Mouse (Mus musculus) liver, embryonic 14.5 days (tissue): ENCODE measurements around the gene Arhgef17. TPM values are rescaled to one million over a fixed set of nuclear protein-coding genes. Genes with fewer than 3 reads are reported as not detected.

Experiments
- ATAC-seq: fragments of 200-750 bp; cut with Nextera tagmentation; 2 replicates; pipeline ENCODE4 v1.8.0; 2017; ENCODE audit warnings: moderate number of reproducible peaks, mild to moderate bottlenecking, moderate library complexity; ENCODE audit not compliant: insufficient read depth
- DNase-seq, 3 experiments: peaks; one replicate each; pipeline ENCODE4 v3.0.0-alpha.2; 2012 to 2013; ENCODE audit warnings: low read depth in 3 of 3, low spot score in 3 of 3
- H3K27ac ChIP-seq: fragments of 300-500 bp; sonication (generic); 2 replicates; pipeline ENCODE4 v1.5.1; 2014; ENCODE audit warnings: moderate library complexity, mild to moderate bottlenecking, control low read depth, inconsistent platforms
- H3K27me3 ChIP-seq: fragments of 300-500 bp; sonication (generic); 2 replicates; pipeline ENCODE4 v1.6.1; 2014; ENCODE audit warnings: mild to moderate bottlenecking, low read length, moderate library complexity; ENCODE audit not compliant: control insufficient read depth, insufficient read depth
- H3K36me3 ChIP-seq: fragments of 300-500 bp; sonication (generic); replicated peaks from 2 replicates; pipeline ENCODE4 v1.6.1; 2014; ENCODE audit warnings: low read depth; ENCODE audit not compliant: control insufficient read depth, insufficient read depth
- H3K4me1 ChIP-seq, 2 experiments: fragments of 200-500 bp in 1 of 2; fragments of 300-500 bp in 1 of 2; sonication (generic) in 1 of 2; replicated peaks; 2 replicates each; pipeline ENCODE4 v1.6.1; 2012 to 2014; ENCODE audit warnings: antibody characterized with exemption in 1 of 2, inconsistent platforms in 1 of 2, low read length in 1 of 2; ENCODE audit not compliant: control insufficient read depth in 2 of 2, insufficient read depth in 2 of 2
- H3K4me2 ChIP-seq: fragments of 300-500 bp; sonication (generic); 2 replicates; pipeline ENCODE4 v1.6.1; 2014; ENCODE audit warnings: low read depth, mild to moderate bottlenecking, control low read depth, moderate library complexity
- H3K4me3 ChIP-seq, 2 experiments: fragments of 200-500 bp in 1 of 2; fragments of 300-500 bp in 1 of 2; sonication (generic) in 1 of 2; 2 replicates each; pipeline ENCODE4 v1.5.1; 2012 to 2014; ENCODE audit warnings: low read depth in 2 of 2, low read length in 2 of 2, mild to moderate bottlenecking in 2 of 2, control low read depth in 1 of 2, inconsistent platforms in 1 of 2, moderate library complexity in 1 of 2; ENCODE audit not compliant: insufficient read depth in 1 of 2
- H3K9ac ChIP-seq: fragments of 300-500 bp; sonication (generic); replicated peaks from 2 replicates; pipeline ENCODE4 v1.6.1; 2014; ENCODE audit warnings: mild to moderate bottlenecking, control low read depth, moderate library complexity
- H3K9me3 ChIP-seq: fragments of 300-500 bp; sonication (generic); 2 replicates; pipeline ENCODE4 v1.6.1; 2016; ENCODE audit warnings: low read length, mixed read lengths; ENCODE audit not compliant: control insufficient read depth
- CTCF ChIP-seq: IDR thresholded peaks from 2 replicates; pipeline ENCODE4 v1.5.1; 2016; ENCODE audit warnings: antibody characterized with exemption, low read depth, control low read depth
- EP300 ChIP-seq: IDR thresholded peaks from 2 replicates; pipeline ENCODE4 v1.6.1; 2016; ENCODE audit warnings: antibody characterized with exemption, low read depth
- WGBS: fragments of 180-500 bp; shearing (Covaris S2); extraction: QIAGEN DNeasy Blood & Tissue Kit; methylation state at CpG from one replicate; pipeline ENCODE4 v1.1.7; 2014; ENCODE audit not compliant: insufficient replicate concordance; 5-methylcytosine and 5-hydroxymethylcytosine counted together
- polyA plus RNA-seq, 2 experiments: library from polyadenylated mRNA; depleted of rRNA in 1 of 2; stranded (reverse) in 1 of 2; unstranded in 1 of 2; fragments of >200 nt; fragmentation: Nextera tagmentation in 1 of 2; extraction: Ambion mirVana in 1 of 2; gene quantifications; 2 replicates each; pipeline versions ENCODE4 v1.2.1 to v1.2.3; 2012 to 2014

Gene Arhgef17
- polyA plus RNA-seq, 2 experiments = 0.70 to 1.7 TPM

DNA sequence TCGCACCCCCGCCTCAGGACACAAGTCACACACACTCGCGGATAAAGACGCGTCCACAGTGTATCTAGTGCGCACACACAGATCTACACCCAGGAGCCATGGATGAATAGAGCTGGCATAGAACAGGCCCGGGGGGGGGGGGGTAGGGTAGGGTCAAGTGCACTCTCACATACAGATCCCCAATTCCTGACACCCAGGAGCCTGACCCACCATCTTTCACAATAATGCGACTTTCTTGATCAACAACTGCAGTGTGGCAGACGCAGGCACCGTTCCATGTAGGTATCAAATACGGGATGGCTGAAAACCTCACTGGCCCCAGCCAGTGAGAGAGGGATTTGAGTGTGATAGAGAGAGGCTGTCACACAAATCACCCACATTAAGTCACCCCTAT is 37.1 kb downstream of the Arhgef17 start:
- Histone ChIP-seq H3K4me3 (peak overlapping the region; percentile 30 to 44), H3K27me3 (peaks cover 8% of the 10 kb centered on the region), H3K4me2 (peak overlapping the region; percentile 49), H3K4me1 (no peaks in the 10 kb centered on the region; a peak in 1 of 4 replicates), H3K9ac (no peak overlapping the region), H3K9me3 (no peaks in the 10 kb centered on the region), H3K36me3 (no peaks in the 10 kb centered on the region), H3K27ac (no peak overlapping the region)
- 14% methylated on average over 12 of the region's 12 CpGs for WGBS
- TF ChIP-seq EP300 = no peak
- TF ChIP-seq CTCF = no peak
- ATAC-seq = no peak
- DNase-seq = no peak

DNA sequence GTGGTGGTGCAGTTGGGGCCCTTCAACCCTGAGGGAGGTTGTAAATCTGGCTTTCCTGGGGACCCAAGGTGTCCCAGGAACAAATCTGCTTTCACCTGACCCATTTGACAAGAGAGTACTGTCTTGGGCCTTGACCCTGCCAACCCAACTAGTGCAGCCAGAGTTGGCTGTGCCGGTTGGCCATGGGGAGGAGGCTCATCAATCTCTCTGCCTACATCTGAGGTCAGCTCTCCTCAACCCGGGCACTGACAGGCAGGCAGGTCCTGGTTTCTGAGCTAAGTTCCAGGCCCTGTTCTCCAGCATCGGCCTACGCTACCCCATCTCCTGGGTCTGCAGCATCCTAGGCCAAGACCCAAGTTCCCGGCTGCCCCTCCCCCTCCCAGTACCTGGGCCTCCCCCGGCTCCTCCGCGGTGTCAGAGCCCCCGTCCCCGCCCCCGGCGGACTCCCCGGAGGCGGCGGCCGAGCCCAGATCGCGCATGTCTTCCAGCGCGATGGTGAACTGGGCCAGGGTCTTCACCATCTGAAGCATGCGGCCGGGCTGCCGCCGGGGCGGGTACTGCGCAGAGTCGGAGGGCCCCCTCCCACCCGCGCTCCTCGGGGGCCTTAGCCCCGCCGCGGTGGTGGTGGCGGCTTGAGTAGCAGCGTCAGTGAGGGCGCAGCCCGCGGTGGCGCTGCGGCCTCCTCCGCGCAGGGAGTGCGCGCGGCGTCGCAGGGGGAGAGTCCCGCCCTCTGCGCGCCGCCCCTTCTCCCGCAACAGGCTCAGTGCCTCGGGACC is 37.7 kb downstream of the Arhgef17 start:
- no peaks in the 10 kb centered on the region for H3K36me3 ChIP-seq
- no peak for ATAC-seq
- 5% methylated on average over 50 of the region's 53 CpGs for WGBS

DNA sequence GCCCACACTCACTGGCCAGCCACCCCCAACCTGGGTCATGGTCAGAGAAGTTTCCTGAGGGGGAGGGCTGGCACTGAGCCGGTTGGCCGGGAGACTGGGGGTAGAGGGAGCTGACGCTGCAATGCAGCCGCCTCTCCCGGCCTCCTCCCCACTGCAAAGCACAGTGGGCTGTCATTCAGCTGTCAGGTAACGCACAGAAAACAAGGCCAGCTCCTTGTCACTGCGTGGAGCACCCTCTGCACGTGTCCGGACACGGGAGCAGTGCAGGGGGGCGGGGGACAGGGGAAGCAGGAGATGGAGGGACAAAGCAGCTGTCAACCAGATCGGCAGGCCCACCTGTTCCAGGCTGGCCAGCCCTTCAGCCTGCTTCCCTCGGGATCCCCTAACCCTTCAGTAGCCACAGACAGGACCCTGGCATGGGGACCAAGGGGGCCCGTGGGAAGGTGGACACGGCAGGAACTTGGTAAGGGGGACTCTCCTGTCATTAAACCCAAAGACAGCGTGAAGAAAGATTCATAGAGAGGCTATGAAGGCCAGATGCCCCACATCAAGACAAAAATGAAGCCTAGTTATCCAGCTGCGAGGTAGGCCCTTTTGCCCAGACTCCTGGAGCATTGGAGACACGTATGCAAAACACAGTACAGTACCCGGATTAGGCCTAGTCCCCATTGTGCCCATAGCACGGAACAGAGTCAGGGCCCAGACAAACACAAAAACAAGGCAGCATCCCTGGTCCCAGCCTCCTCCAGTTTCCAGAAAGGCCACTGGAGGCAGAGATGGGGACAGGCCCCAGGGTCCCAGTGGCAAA is 38.5 kb downstream of the Arhgef17 start:
- no peak overlapping the region for H3K4me3 ChIP-seq
- no peak for DNase-seq
- no peak overlapping the region for H3K9ac ChIP-seq
- H3K9me3 ChIP-seq = no peaks in the 10 kb centered on the region
- no peak overlapping the region for H3K4me2 ChIP-seq
- ATAC-seq = no peak
- TF ChIP-seq EP300 = no peak
- no peak for TF ChIP-seq CTCF
- peaks cover 8% of the 10 kb centered on the region for H3K27me3 ChIP-seq
- no peaks in the 10 kb centered on the region for H3K36me3 ChIP-seq
- WGBS = 58% methylated on average over 20 of the region's 20 CpGs
- H3K4me1 ChIP-seq = no peaks in the 10 kb centered on the region; a peak in 1 of 4 replicates
- H3K27ac ChIP-seq = no peak overlapping the region

More for the DNA sequence above, 37.7 kb downstream of the Arhgef17 start:
- Histone ChIP-seq H3K27ac (no peak overlapping the region), H3K9me3 (no peaks in the 10 kb centered on the region), H3K4me3 (peak overlapping the region; percentile 30 to 44), H3K9ac (no peak overlapping the region), H3K4me1 (no peaks in the 10 kb centered on the region; a peak in 1 of 4 replicates), H3K27me3 (peaks cover 8% of the 10 kb centered on the region), H3K4me2 (peak overlapping the region; percentile 49)
- no peak for DNase-seq
- no peak for TF ChIP-seq CTCF

DNA sequence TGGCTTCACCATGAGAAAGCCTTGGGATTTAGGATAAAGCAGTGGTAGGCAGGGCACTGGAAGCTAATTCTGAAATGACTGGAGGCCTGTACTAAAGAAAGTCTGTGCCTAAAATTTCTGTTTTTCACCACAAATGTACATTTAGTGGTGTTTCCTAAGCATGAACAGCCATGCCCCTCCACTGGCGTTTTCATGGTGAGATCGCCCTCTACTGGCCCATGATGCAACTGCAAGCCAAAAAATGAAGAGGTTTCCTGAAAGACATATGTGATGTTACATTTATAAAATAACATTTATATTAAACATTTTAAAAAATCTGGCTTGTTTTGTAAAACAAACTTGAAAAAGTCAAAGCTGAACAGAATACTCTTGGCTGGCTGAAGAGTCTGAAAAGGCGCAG is 45.4 kb downstream of the Arhgef17 start:
- Histone ChIP-seq H3K4me1 (no peaks in the 10 kb centered on the region), H3K27me3 (no peaks in the 10 kb centered on the region), H3K9ac (no peak overlapping the region), H3K4me3 (no peak overlapping the region), H3K27ac (no peak overlapping the region), H3K9me3 (no peaks in the 10 kb centered on the region), H3K4me2 (no peak overlapping the region), H3K36me3 (no peaks in the 10 kb centered on the region)
- no peak for ATAC-seq
- peak; percentile 86 for TF ChIP-seq CTCF
- TF ChIP-seq EP300 = no peak
- WGBS = 29% methylated on average over 3 of the region's 3 CpGs
- peak in 2 of 3 experiments; percentile 27 to 42 for DNase-seq

DNA sequence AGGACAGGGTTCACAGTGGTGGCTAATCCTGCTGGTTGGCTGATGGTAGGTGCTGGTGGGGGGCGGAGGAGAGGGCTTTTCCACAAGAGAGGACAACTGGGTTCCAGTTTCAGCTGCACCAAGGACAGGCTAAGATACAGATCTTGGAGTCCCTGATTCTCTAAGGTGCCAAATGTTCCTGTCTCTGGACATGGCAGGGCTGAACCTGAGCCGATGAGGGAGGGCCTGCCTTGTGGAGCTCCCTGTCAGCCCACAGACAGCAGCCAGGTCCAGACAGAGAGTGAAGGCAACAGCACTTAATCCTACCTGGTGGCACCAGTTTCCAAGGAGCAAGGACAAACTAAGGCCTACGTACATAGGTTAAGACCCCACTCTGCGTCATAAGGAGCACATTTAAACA is 47.4 kb downstream of the Arhgef17 start:
- H3K4me3 ChIP-seq = no peak overlapping the region
- WGBS = 74% methylated on average over 4 of the region's 4 CpGs
- no peaks in the 10 kb centered on the region for H3K4me1 ChIP-seq
- no peak for DNase-seq
- no peaks in the 10 kb centered on the region for H3K27me3 ChIP-seq
- TF ChIP-seq EP300 (no peak), CTCF (no peak)
- H3K27ac ChIP-seq = no peak overlapping the region
- no peak overlapping the region for H3K4me2 ChIP-seq
- no peaks in the 10 kb centered on the region for H3K36me3 ChIP-seq
- H3K9ac ChIP-seq = no peak overlapping the region
- ATAC-seq = no peak
- no peaks in the 10 kb centered on the region for H3K9me3 ChIP-seq
